Mouse (Mus musculus) mouse trophoblast stem cell (cell line): ENCODE results near the gene Lrrc18.

Experiments
- in situ Hi-C, 2 experiments: fragments of 300-500 bp; cut with MseI, MboI; formaldehyde crosslinking; loops; 2 replicates in 1 of 2; 3 replicates in 1 of 2; pipeline ENCODE4 v1.15.1; 2025

The Lrrc18 gene

DNA sequence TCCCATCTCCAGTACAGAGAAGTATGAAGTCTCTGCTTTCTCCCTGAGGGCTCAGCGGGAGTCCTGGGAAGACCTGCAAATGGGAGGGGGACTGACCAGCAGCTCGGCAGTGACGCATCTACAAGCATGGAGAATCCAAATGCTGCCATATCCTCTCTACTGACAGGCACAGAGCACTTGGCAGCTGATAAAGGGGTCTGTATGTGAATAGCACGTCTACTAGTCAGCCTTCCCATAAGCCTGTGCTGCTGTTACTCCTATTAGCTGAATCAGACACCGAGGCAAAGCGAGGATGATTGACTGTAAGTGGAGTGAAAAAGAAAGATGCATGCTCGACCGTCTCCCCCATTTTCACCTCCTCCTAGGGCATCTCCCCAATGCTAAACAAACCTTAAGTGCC lies 62.3 kb downstream of the Lrrc18 start:
- in situ Hi-C loops = no loop called here

DNA sequence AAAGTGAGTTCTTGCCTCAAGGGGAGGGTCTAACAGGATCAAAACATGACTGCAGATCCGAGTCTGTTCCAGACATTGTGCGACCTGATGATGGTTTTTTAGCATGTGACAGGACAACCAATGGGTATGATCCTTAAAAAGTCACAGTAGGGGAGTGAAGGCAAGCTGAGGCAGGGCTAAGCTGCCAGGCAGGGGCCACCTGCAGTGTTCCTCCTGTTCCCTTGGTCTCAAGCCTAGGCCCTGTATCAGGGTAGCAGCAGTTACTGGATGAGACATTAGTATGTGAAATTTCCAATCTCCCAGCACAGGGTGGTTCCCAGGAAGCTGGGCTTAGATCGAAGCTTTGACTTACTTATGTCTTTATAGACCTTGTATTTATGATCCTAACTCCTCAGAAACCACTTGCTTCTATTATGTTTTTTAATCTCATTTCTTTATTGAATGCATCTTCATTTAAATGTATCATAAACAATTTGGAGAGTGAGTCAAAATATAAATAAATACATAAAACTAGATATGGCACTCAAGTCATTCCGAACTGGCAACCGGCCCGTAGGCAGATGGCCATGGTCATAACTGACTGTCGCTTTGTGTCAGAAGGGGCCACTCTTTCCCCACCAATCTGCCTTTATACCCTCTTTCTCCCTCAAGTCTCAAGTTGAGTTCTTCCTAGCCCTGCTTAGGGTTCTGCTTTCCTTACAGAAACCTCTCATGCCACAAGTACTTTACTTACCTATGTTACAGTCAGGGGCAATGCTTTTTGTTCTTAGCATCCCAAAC lies 67.9 kb downstream of the Lrrc18 start:
- in situ Hi-C loops = no loop called here

- in situ Hi-C loops = no loop called here
These were observed 71.8 kb downstream of the Lrrc18 start for GRCm38 (mm10) chr14:33062996-33063395.
